Mouse (Mus musculus) MEL (cell line): ENCODE measurements around the gene Actr2. TPM values are rescaled to one million over a fixed set of nuclear protein-coding genes. Genes with fewer than 3 reads are reported as not detected.
"Not testable (repeated sequence)": the region's sequence is repeated elsewhere in the genome, so short reads cannot be mapped to it uniquely, and the experiment has no call there.

Experiments used
- DNase-seq: peaks from one replicate; pipeline ENCODE4 v3.0.0; 2011; ENCODE audit warnings: low read depth, low spot score
- H3K27ac ChIP-seq: 2 replicates; pipeline ENCODE4 v1.5.1; 2012; ENCODE audit warnings: low read depth, mild to moderate bottlenecking, control low read depth, low read length, moderate library complexity; ENCODE audit not compliant: control insufficient read depth
- H3K27me3 ChIP-seq, 2 experiments: fragments of 150-350 bp in 1 of 2; sonication (generic) in 1 of 2; 2 replicates each; pipeline ENCODE4 v1.6.1; 2012; ENCODE audit warnings: low read length in 2 of 2, mild to moderate bottlenecking in 2 of 2, improper control_type of control experiment in 1 of 2, moderate library complexity in 1 of 2; ENCODE audit not compliant: insufficient read depth in 2 of 2, control insufficient read depth in 1 of 2
- H3K36me3 ChIP-seq, 2 experiments: 2 replicates each; pipeline ENCODE4 v1.6.1; 2012 to 2014; ENCODE audit warnings: low read length in 2 of 2, improper control_type of control experiment in 1 of 2, inconsistent platforms in 1 of 2, mild to moderate bottlenecking in 1 of 2; ENCODE audit not compliant: insufficient read depth in 2 of 2, control insufficient read depth in 1 of 2
- H3K4me1 ChIP-seq, 2 experiments: fragments of 150-350 bp in 1 of 2; sonication (generic) in 1 of 2; 2 replicates each; pipeline ENCODE4 v1.6.1; 2012; ENCODE audit warnings: low read length in 2 of 2, improper control_type of control experiment in 1 of 2, mild to moderate bottlenecking in 1 of 2; ENCODE audit not compliant: insufficient read depth in 2 of 2, control insufficient read depth in 1 of 2
- H3K4me3 ChIP-seq, 2 experiments: fragments of 150-350 bp in 1 of 2; sonication (generic) in 1 of 2; 2 replicates each; pipeline ENCODE4 v1.5.1; 2012; ENCODE audit warnings: low read depth in 2 of 2, low read length in 2 of 2, mild to moderate bottlenecking in 2 of 2, moderate library complexity in 2 of 2, control low read depth in 1 of 2, improper control_type of control experiment in 1 of 2; ENCODE audit not compliant: control insufficient read depth in 1 of 2, insufficient read depth in 1 of 2
- H3K79me2 ChIP-seq: 2 replicates; pipeline ENCODE4 v1.6.1; 2012; ENCODE audit warnings: mild to moderate bottlenecking, low read length, moderate library complexity; ENCODE audit not compliant: control insufficient read depth, poor library complexity, insufficient read depth
- H3K9ac ChIP-seq: 2 replicates; pipeline ENCODE4 v1.6.1; 2012; ENCODE audit warnings: low read depth, mild to moderate bottlenecking, control low read depth, low read length, moderate library complexity; ENCODE audit not compliant: control insufficient read depth, poor library complexity, severe bottlenecking
- H3K9me3 ChIP-seq: fragments of 150-350 bp; sonication (generic); replicated peaks from 2 replicates; pipeline ENCODE4 v1.6.1; 2012; ENCODE audit warnings: mild to moderate bottlenecking, low read length, improper control_type of control experiment, moderate library complexity; ENCODE audit not compliant: insufficient read depth
- BHLHE40 ChIP-seq: IDR thresholded peaks from 2 replicates; pipeline ENCODE4 v1.6.1; 2012; ENCODE audit warnings: low read depth, mild to moderate bottlenecking, inconsistent platforms, low read length, improper control_type of control experiment, borderline replicate concordance
- CTCF ChIP-seq, 3 experiments: IDR thresholded peaks in 2 of 3; conservative IDR thresholded peaks in 1 of 3; 2 replicates each; pipeline ENCODE4 v1.5.1; 2011 to 2012; ENCODE audit warnings: low read length in 3 of 3, low read depth in 2 of 3, mild to moderate bottlenecking in 2 of 3, improper control_type of control experiment in 1 of 3, inconsistent platforms in 1 of 3, mixed read lengths in 1 of 3, moderate library complexity in 1 of 3; ENCODE audit not compliant: control insufficient read depth in 1 of 3, insufficient read depth in 1 of 3, poor library complexity in 1 of 3, severe bottlenecking in 1 of 3
- EP300 ChIP-seq, 2 experiments: IDR thresholded peaks; 2 replicates each; pipeline ENCODE4 v1.6.1; 2011; ENCODE audit warnings: improper control_type of control experiment in 2 of 2, low read length in 2 of 2, low read depth in 1 of 2, mild to moderate bottlenecking in 1 of 2
- MAFK ChIP-seq: IDR thresholded peaks from 2 replicates; pipeline ENCODE4 v1.6.1; 2011; ENCODE audit warnings: low read depth, mild to moderate bottlenecking, low read length, improper control_type of control experiment, borderline replicate concordance
- MAX ChIP-seq: IDR thresholded peaks from 2 replicates; pipeline ENCODE4 v1.6.1; 2011; ENCODE audit warnings: low read length, improper control_type of control experiment
- MAZ ChIP-seq: IDR thresholded peaks from 2 replicates; pipeline ENCODE4 v1.6.1; 2012; ENCODE audit warnings: low read depth, mild to moderate bottlenecking, inconsistent platforms, low read length, improper control_type of control experiment
- MXI1 ChIP-seq: IDR thresholded peaks from 2 replicates; pipeline ENCODE4 v1.6.1; 2011; ENCODE audit warnings: mild to moderate bottlenecking, low read depth, low read length, improper control_type of control experiment
- MYC ChIP-seq: IDR thresholded peaks from 2 replicates; pipeline ENCODE4 v1.6.1; 2011; ENCODE audit warnings: low read depth, mild to moderate bottlenecking, low read length, improper control_type of control experiment, moderate library complexity
- POLR2AphosphoS5 ChIP-seq: IDR thresholded peaks from 2 replicates; pipeline ENCODE4 v1.6.1; 2012; ENCODE audit warnings: low read depth, borderline replicate concordance, mild to moderate bottlenecking, inconsistent platforms, low read length, moderate library complexity, mixed read lengths
- RAD21 ChIP-seq: IDR thresholded peaks from 2 replicates; pipeline ENCODE4 v1.6.1; 2011; ENCODE audit warnings: mild to moderate bottlenecking, low read depth, low read length, improper control_type of control experiment
- RCOR1 ChIP-seq: IDR thresholded peaks from 2 replicates; pipeline ENCODE4 v1.6.1; 2012; ENCODE audit warnings: low read depth, mild to moderate bottlenecking, inconsistent platforms, low read length, improper control_type of control experiment
- SMC3 ChIP-seq: IDR thresholded peaks from 2 replicates; pipeline ENCODE4 v1.6.1; 2011; ENCODE audit warnings: low read depth, low read length, improper control_type of control experiment
- USF1 ChIP-seq: IDR thresholded peaks from 2 replicates; pipeline ENCODE4 v1.6.1; 2014; ENCODE audit warnings: low read depth, mild to moderate bottlenecking, inconsistent platforms, low read length, improper control_type of control experiment, moderate library complexity
- ZC3H11A ChIP-seq: IDR thresholded peaks from 2 replicates; pipeline ENCODE4 v1.6.1; 2012; ENCODE audit warnings: low read depth, mild to moderate bottlenecking, inconsistent platforms, low read length, improper control_type of control experiment
- ZNF384 ChIP-seq: IDR thresholded peaks from 2 replicates; pipeline ENCODE4 v1.6.1; 2012; ENCODE audit warnings: low read depth, mild to moderate bottlenecking, inconsistent platforms, low read length, improper control_type of control experiment
- polyA plus RNA-seq, 2 experiments: library from polyadenylated mRNA; stranded (reverse) in 1 of 2; unstranded in 1 of 2; fragments of >175 nt in 1 of 2; fragments of >200 nt in 1 of 2; gene quantifications; 2 replicates each; pipeline versions ENCODE4 v1.2.1 to v1.2.4; 2012; ENCODE audit warnings: low replicate concordance in 2 of 2, low read depth in 1 of 2; ENCODE audit not compliant: insufficient read length in 2 of 2, insufficient read depth in 1 of 2, missing spikeins in 1 of 2
- total RNA-seq: library from RNA; depleted of rRNA; stranded (reverse); fragments of 300-350 nt; gene quantifications from 2 replicates; pipeline ENCODE4 v1.2.3, GENCODE M21; 2012

Gene Actr2
- total and polyA plus RNA-seq, 3 experiments, result 40.0 to 172 (median 160) TPM

GRCm38 (mm10) chr11:20144536-20145263, 32.0 kb upstream of the Actr2 start:
- Histone ChIP-seq H3K4me1 (no peaks in the 10 kb centered on the region), H3K9ac (no peak overlapping the region), H3K27me3 (no peaks in the 10 kb centered on the region; a peak in 1 of 4 replicates), H3K4me3 (no peak overlapping the region), H3K27ac (no peak overlapping the region), H3K36me3 (no peaks in the 10 kb centered on the region), H3K79me2 (no peaks in the 10 kb centered on the region), H3K9me3 (no peaks in the 10 kb centered on the region)
- TF ChIP-seq ZC3H11A, result no peak
- no peak for TF ChIP-seq RAD21
- no peak for TF ChIP-seq RCOR1
- TF ChIP-seq EP300 (IDR thresholded peaks at IDR 0.05; ENCODE audit: low read depth in 1 of 2, low read length in 2 of 2), result no peak
- TF ChIP-seq MAZ, result no peak
- TF ChIP-seq USF1, result no peak
- no peak for TF ChIP-seq POLR2AphosphoS5
- no peak for TF ChIP-seq MAFK
- TF ChIP-seq MXI1, result no peak
- no peak for TF ChIP-seq MAX
- no peak for TF ChIP-seq BHLHE40
- DNase-seq, result no peak

DNA sequence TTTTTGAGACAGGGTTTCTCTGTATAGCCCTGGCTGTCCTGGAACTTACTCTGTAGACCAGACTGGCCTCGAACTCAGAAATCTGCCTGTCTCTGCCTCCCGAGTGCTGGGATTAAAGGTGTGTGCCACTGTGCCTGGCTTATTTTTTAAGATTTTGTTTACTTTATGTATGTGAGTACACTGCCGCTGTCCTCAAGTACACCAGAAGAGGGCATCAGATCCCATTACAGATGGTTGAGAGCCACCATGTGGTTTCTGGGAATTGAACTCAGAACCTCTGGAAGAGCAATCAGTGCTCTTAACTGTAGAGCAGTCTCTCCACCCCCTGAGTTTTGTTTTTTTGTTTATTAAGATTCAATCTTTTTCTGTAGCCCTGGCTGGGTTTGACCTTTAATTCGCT, 31.0 kb upstream of the Actr2 start:
- H3K27ac ChIP-seq, H3K9ac ChIP-seq, H3K9me3 ChIP-seq, H3K4me3 ChIP-seq, H3K27me3 ChIP-seq, H3K79me2 ChIP-seq, H3K4me1 ChIP-seq, H3K36me3 ChIP-seq: not testable (repeated sequence)
- peak; percentile 44 for DNase-seq
- TF ChIP-seq CTCF (IDR thresholded peaks at IDR 0.05 in 2 of 3, conservative IDR thresholded peaks at IDR 0.05 in 1 of 3; ENCODE audit: control insufficient read depth in 1 of 3, insufficient read depth in 1 of 3, low read depth in 2 of 3, low read length in 3 of 3, poor library complexity in 1 of 3, severe bottlenecking in 1 of 3) (peak; percentile 3 to 55 (median 21); a peak in 4 of 6 replicates), SMC3 (peak; percentile 53), RAD21 (peak; percentile 34), ZNF384 (0 out of 2 replicates have a peak, but pooled peaks have one; percentile 14), MYC (peak; percentile 75)
